Mouse (Mus musculus): ENCODE measurements around the gene Supt3.

- no peak for TF ChIP-seq POLR2A (IDR thresholded peaks at IDR 0.05; ENCODE audit: insufficient read depth, low read length)
- TF ChIP-seq CTCF (IDR thresholded peaks at IDR 0.05; ENCODE audit: low read depth, low read length) = no peak
These were observed 42.9 kb downstream of the Supt3 start for GRCm38 (mm10) chr17:44819816-44820215.

All from ES-Bruce4 (cell line).